Mouse (Mus musculus): ENCODE measurements at regions not wholly inside any gene's neighbourhood (a gene's known extent, or its start where the extent isn't known, plus 50 kb on each side); places are given as distances from the start of the nearest gene placed in this dataset.
A peak's percentile ranks its signal among the peaks of the same experiment; 100 is the strongest.

GRCm38 (mm10) chr2:45785684-45786083 is 668.5 kb upstream of the Zeb2 start:
- H3K36me3 ChIP-seq (ENCODE audit: control insufficient read depth, insufficient read depth) = no peaks in the 10 kb centered on the region
- no peaks in the 10 kb centered on the region for H3K79me2 ChIP-seq (ENCODE audit: control insufficient read depth, insufficient read depth)
- TF ChIP-seq MYOG (IDR thresholded peaks at IDR 0.05; ENCODE audit: control insufficient read depth in 1 of 3, insufficient read depth in 1 of 3, insufficient read length in 2 of 3, low read depth in 2 of 3) = no peak
- no peak for TF ChIP-seq TCF12 (IDR thresholded peaks at IDR 0.05; ENCODE audit: insufficient read depth, poor library complexity, severe bottlenecking)
- TF ChIP-seq MYOD1 (IDR thresholded peaks at IDR 0.05; ENCODE audit: control insufficient read depth in 1 of 3, insufficient read length in 2 of 3, low read depth in 2 of 3) = peak in 1 of 3 experiments; percentile 37
- H3K4me3 ChIP-seq = no peak overlapping the region
- no peak overlapping the region for H3ac ChIP-seq (ENCODE audit: control insufficient read depth, insufficient read length)
- no peak overlapping the region for H3K4me2 ChIP-seq (ENCODE audit: low read depth)
- H3K27me3 ChIP-seq (ENCODE audit: control insufficient read depth, insufficient read depth, insufficient read length) = no peaks in the 10 kb centered on the region

DNA sequence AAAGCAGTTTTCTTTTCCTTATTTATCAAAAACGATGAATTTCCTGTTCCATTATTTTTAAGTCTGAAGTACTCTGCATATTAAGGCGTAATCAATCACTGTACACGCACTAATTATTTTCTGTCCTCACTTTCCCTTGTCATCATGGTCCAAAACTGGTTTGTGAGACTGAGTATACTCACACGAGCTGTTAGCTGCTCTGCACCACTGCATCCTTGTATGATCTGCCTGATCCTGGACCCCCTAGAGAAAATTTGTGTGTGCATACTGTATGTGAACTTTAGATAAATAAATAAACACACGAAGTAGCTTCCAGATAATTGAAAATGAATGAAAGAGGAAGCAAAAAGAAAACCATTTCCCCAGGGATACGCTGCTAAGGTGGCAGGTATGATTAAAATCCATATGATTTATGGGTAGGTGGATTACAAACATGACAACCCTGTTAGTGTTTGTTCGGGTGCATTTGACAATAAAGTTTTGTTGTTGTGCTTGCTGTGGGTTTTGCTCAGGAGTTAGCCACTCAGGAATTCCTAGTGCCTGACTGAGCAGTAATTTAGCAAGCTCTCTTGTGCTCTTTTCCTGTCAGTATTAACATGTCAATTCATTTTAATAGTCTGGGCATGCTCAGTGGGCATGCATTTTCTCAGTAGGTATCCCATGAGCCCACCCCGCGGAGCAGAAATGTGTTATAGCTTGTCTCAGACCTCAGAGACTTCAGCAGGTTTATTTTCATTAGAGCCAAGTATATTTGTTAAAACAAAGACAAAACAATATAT is 666.6 kb upstream of the Zeb2 start:
- no peaks in the 10 kb centered on the region for H3K36me3 ChIP-seq (ENCODE audit: control insufficient read depth, insufficient read depth)
- no peaks in the 10 kb centered on the region for H3K27me3 ChIP-seq (ENCODE audit: control insufficient read depth, insufficient read depth, insufficient read length)
- no peak overlapping the region for H3K4me2 ChIP-seq (ENCODE audit: low read depth)
- no peaks in the 10 kb centered on the region for H3K79me2 ChIP-seq (ENCODE audit: control insufficient read depth, insufficient read depth)
- no peak overlapping the region for H3K4me3 ChIP-seq
- TF ChIP-seq CEBPB (IDR thresholded peaks at IDR 0.05; ENCODE audit: insufficient read depth, poor library complexity, severe bottlenecking) (no peak), USF1 (IDR thresholded peaks at IDR 0.05; ENCODE audit: low read depth) (no peak), MAX (IDR thresholded peaks at IDR 0.05; ENCODE audit: low read depth) (no peak), TCF3 (IDR thresholded peaks at IDR 0.05; ENCODE audit: insufficient read length, low read depth) (no peak), MYOD1 (IDR thresholded peaks at IDR 0.05; ENCODE audit: control insufficient read depth in 1 of 3, insufficient read length in 2 of 3, low read depth in 2 of 3) (no peak), SRF (IDR thresholded peaks at IDR 0.05; ENCODE audit: control insufficient read depth, insufficient read length, low read depth) (no peak), MYOG (IDR thresholded peaks at IDR 0.05; ENCODE audit: control insufficient read depth in 1 of 3, insufficient read depth in 1 of 3, insufficient read length in 2 of 3, low read depth in 2 of 3) (no peak), REST (IDR thresholded peaks at IDR 0.05; ENCODE audit: insufficient read depth, insufficient read length) (no peak), POLR2A (IDR thresholded peaks at IDR 0.05; ENCODE audit: insufficient read length, low read depth) (no peak), TCF12 (IDR thresholded peaks at IDR 0.05; ENCODE audit: insufficient read depth, poor library complexity, severe bottlenecking) (no peak), POLR2AphosphoS2 (IDR thresholded peaks at IDR 0.05; ENCODE audit: insufficient read length, low read depth) (no peak), E2F4 (IDR thresholded peaks at IDR 0.05; ENCODE audit: insufficient read depth) (no peak)
- H3ac ChIP-seq (ENCODE audit: control insufficient read depth, insufficient read length) = no peak overlapping the region

GRCm38 (mm10) chr2:45777466-45777865 is 660.3 kb upstream of the Zeb2 start:
- TF ChIP-seq MAX (IDR thresholded peaks at IDR 0.05; ENCODE audit: low read depth) (no peak), POLR2A (IDR thresholded peaks at IDR 0.05; ENCODE audit: insufficient read length, low read depth) (no peak), MYOD1 (IDR thresholded peaks at IDR 0.05; ENCODE audit: control insufficient read depth in 1 of 3, insufficient read length in 2 of 3, low read depth in 2 of 3) (no peak), TCF12 (IDR thresholded peaks at IDR 0.05; ENCODE audit: insufficient read depth, poor library complexity, severe bottlenecking) (no peak), TCF3 (IDR thresholded peaks at IDR 0.05; ENCODE audit: insufficient read length, low read depth) (no peak)
- Histone ChIP-seq H3K4me3 (no peak overlapping the region), H3K27me3 (ENCODE audit: control insufficient read depth, insufficient read depth, insufficient read length) (no peaks in the 10 kb centered on the region), H3K79me2 (ENCODE audit: control insufficient read depth, insufficient read depth) (no peaks in the 10 kb centered on the region), H3ac (ENCODE audit: control insufficient read depth, insufficient read length) (no peak overlapping the region), H3K4me2 (ENCODE audit: low read depth) (peak overlapping the region; percentile 43), H3K36me3 (ENCODE audit: control insufficient read depth, insufficient read depth) (no peaks in the 10 kb centered on the region)

- Histone ChIP-seq H3K4me2 (ENCODE audit: low read depth) (no peak overlapping the region), H3ac (ENCODE audit: control insufficient read depth, insufficient read length) (no peak overlapping the region), H3K79me2 (ENCODE audit: control insufficient read depth, insufficient read depth) (no peaks in the 10 kb centered on the region), H3K4me3 (no peak overlapping the region), H3K27me3 (ENCODE audit: control insufficient read depth, insufficient read depth, insufficient read length) (no peaks in the 10 kb centered on the region), H3K36me3 (ENCODE audit: control insufficient read depth, insufficient read depth) (no peaks in the 10 kb centered on the region)
- TF ChIP-seq POLR2AphosphoS2 (IDR thresholded peaks at IDR 0.05; ENCODE audit: insufficient read length, low read depth) = no peak
- no peak for TF ChIP-seq CEBPB (IDR thresholded peaks at IDR 0.05; ENCODE audit: insufficient read depth, poor library complexity, severe bottlenecking)
- TF ChIP-seq MYOG (IDR thresholded peaks at IDR 0.05; ENCODE audit: control insufficient read depth in 1 of 3, insufficient read depth in 1 of 3, insufficient read length in 2 of 3, low read depth in 2 of 3) = no peak
- no peak for TF ChIP-seq MYOD1 (IDR thresholded peaks at IDR 0.05; ENCODE audit: control insufficient read depth in 1 of 3, insufficient read length in 2 of 3, low read depth in 2 of 3)
- TF ChIP-seq SRF (IDR thresholded peaks at IDR 0.05; ENCODE audit: control insufficient read depth, insufficient read length, low read depth) = no peak
- no peak for TF ChIP-seq E2F4 (IDR thresholded peaks at IDR 0.05; ENCODE audit: insufficient read depth)
- TF ChIP-seq TCF12 (IDR thresholded peaks at IDR 0.05; ENCODE audit: insufficient read depth, poor library complexity, severe bottlenecking) = no peak
- no peak for TF ChIP-seq POLR2A (IDR thresholded peaks at IDR 0.05; ENCODE audit: insufficient read length, low read depth)
- TF ChIP-seq TCF3 (IDR thresholded peaks at IDR 0.05; ENCODE audit: insufficient read length, low read depth) = no peak
- no peak for TF ChIP-seq REST (IDR thresholded peaks at IDR 0.05; ENCODE audit: insufficient read depth, insufficient read length)
These were observed 659.4 kb upstream of the Zeb2 start for GRCm38 (mm10) chr2:45776485-45777135.

DNA sequence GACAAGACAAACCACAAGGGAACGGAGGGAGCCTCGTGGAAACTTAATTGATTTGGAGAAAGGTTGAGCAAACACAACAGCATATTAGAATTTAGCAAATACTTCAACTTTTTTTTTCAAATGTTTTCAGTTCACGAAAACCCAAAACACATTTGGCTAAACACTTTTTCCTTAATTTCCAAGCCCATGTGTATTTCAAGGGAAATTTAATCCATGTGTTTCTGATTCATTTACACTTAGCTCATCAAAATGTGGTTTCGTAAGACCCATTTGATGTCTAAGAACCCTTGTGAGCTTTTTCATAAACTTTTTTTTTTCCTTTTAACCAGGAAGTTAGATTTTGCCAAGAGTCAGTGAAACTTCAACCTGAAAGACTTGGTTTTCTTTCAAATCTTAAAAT is 658.5 kb upstream of the Zeb2 start:
- H3K27me3 ChIP-seq (ENCODE audit: control insufficient read depth, insufficient read depth, insufficient read length) = no peaks in the 10 kb centered on the region
- TF ChIP-seq CEBPB (IDR thresholded peaks at IDR 0.05; ENCODE audit: insufficient read depth, poor library complexity, severe bottlenecking) (peak; percentile 30; the same call in 1 of the 2 replicates), E2F4 (IDR thresholded peaks at IDR 0.05; ENCODE audit: insufficient read depth) (no peak)
- H3K4me3 ChIP-seq = no peak overlapping the region
- no peak overlapping the region for H3ac ChIP-seq (ENCODE audit: control insufficient read depth, insufficient read length)
- H3K36me3 ChIP-seq (ENCODE audit: control insufficient read depth, insufficient read depth) = no peaks in the 10 kb centered on the region
- no peak overlapping the region for H3K4me2 ChIP-seq (ENCODE audit: low read depth)
- H3K79me2 ChIP-seq (ENCODE audit: control insufficient read depth, insufficient read depth) = no peaks in the 10 kb centered on the region
